Mouse (Mus musculus) ES-Bruce4 (cell line): ENCODE measurements at regions not wholly inside any gene's neighbourhood (a gene's known extent, or its start where the extent isn't known, plus 50 kb on each side); places are given as distances from the start of the nearest gene placed in this dataset.

Source experiments
- H3K27ac ChIP-seq: 2 replicates; pipeline ENCODE4 v1.5.1; 2012; ENCODE audit warnings: low read length, inconsistent platforms; ENCODE audit not compliant: insufficient read depth
- H3K27me3 ChIP-seq: 2 replicates; pipeline ENCODE4 v1.6.1; 2012; ENCODE audit warnings: mild to moderate bottlenecking, low read length, inconsistent platforms; ENCODE audit not compliant: control insufficient read depth, poor library complexity, insufficient read depth, severe bottlenecking
- H3K36me3 ChIP-seq: 2 replicates; pipeline ENCODE4 v1.6.1; 2012; ENCODE audit warnings: inconsistent platforms, mild to moderate bottlenecking, low read length, moderate library complexity; ENCODE audit not compliant: control insufficient read depth, poor library complexity, insufficient read depth, severe bottlenecking
- H3K4me1 ChIP-seq: one replicate; pipeline ENCODE4 v1.8.1; 2011; ENCODE audit warnings: low read length; ENCODE audit not compliant: control insufficient read depth, insufficient read depth
- H3K4me3 ChIP-seq: 2 replicates; pipeline ENCODE4 v1.5.1; 2011; ENCODE audit warnings: low read depth, mild to moderate bottlenecking, low read length
- H3K9ac ChIP-seq: 2 replicates; pipeline ENCODE4 v1.6.1; 2012; ENCODE audit warnings: low read depth, mild to moderate bottlenecking, inconsistent platforms; ENCODE audit not compliant: poor library complexity, severe bottlenecking
- H3K9me3 ChIP-seq: replicated peaks from 2 replicates; pipeline ENCODE4 v1.6.1; 2012; ENCODE audit warnings: mild to moderate bottlenecking, low read length, inconsistent platforms; ENCODE audit not compliant: control insufficient read depth, poor library complexity, insufficient read depth, severe bottlenecking
- CTCF ChIP-seq: IDR thresholded peaks from one replicate; pipeline ENCODE4 v1.8.1; 2011; ENCODE audit warnings: low read depth, low read length
- EP300 ChIP-seq: IDR thresholded peaks from 2 replicates; pipeline ENCODE4 v1.6.1; 2011; ENCODE audit warnings: low read depth, low read length; ENCODE audit not compliant: insufficient read depth
- POLR2A ChIP-seq: IDR thresholded peaks from one replicate; pipeline ENCODE4 v1.8.1; 2011; ENCODE audit warnings: low read length; ENCODE audit not compliant: insufficient read depth

- Histone ChIP-seq H3K9ac (no peak overlapping the region), H3K27me3 (no peaks in the 10 kb centered on the region), H3K9me3 (no peaks in the 10 kb centered on the region), H3K4me3 (no peak overlapping the region), H3K4me1 (no peaks in the 10 kb centered on the region), H3K36me3 (no peaks in the 10 kb centered on the region), H3K27ac (no peak overlapping the region)
- no peak for TF ChIP-seq POLR2A
- TF ChIP-seq EP300 = no peak
- no peak for TF ChIP-seq CTCF
These were observed 272.4 kb upstream of the BB014433 start for GRCm38 (mm10) chr8:15318082-15318816.

DNA sequence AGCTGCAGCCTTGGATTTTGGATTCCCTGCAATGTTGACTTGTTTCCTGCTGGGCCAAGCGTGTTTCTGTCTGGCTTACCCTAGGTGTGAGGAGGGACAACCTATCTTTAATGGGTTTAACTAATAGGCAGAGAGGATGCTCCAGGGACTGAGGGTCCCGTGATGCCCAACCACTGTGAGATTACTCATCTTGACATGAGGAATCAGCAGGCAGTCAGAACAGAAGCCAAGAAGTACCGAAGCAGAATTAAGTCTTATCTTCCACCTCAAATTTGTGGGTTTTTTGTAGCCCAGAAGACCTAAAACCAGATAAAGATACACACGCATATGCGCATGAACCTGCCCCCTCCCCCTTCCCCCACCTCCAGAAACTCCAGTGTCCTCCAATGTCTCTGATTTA is 267.6 kb upstream of the BB014433 start:
- Histone ChIP-seq H3K9ac (no peak overlapping the region), H3K9me3 (no peaks in the 10 kb centered on the region), H3K4me1 (no peaks in the 10 kb centered on the region), H3K27me3 (no peaks in the 10 kb centered on the region), H3K27ac (no peak overlapping the region), H3K36me3 (no peaks in the 10 kb centered on the region), H3K4me3 (no peak overlapping the region)
- TF ChIP-seq CTCF = no peak
- no peak for TF ChIP-seq POLR2A
- TF ChIP-seq EP300 = no peak

GRCm38 (mm10) chr8:15311509-15311908 is 265.6 kb upstream of the BB014433 start:
- Histone ChIP-seq H3K27me3 (no peaks in the 10 kb centered on the region), H3K36me3 (no peaks in the 10 kb centered on the region), H3K4me3 (no peak overlapping the region), H3K4me1 (no peaks in the 10 kb centered on the region), H3K27ac (no peak overlapping the region), H3K9ac (no peak overlapping the region), H3K9me3 (no peaks in the 10 kb centered on the region)
- TF ChIP-seq EP300 (no peak), POLR2A (no peak), CTCF (no peak)

DNA sequence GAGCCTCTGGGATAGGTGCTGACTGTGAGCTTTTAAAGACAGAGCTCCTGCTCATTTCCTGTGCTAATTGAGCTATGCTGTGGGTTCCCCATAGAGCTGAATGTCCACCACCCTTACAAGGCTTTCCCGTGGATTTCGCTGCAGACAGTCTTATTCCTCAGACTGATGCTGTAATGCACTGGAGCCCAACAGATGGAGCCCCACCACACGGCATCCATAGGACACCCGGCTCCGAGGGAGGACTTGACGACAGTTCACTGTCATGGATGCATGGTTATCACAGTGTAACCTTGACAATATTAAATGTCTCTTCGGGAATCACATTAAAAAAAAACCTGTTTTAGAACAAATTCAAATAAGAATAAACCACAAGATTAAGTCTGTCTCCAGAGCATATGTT is 265.2 kb upstream of the BB014433 start:
- no peak overlapping the region for H3K27ac ChIP-seq
- no peaks in the 10 kb centered on the region for H3K9me3 ChIP-seq
- H3K4me3 ChIP-seq = no peak overlapping the region
- H3K27me3 ChIP-seq = no peaks in the 10 kb centered on the region
- no peak for TF ChIP-seq EP300
- TF ChIP-seq POLR2A = no peak
- no peaks in the 10 kb centered on the region for H3K4me1 ChIP-seq
- no peak overlapping the region for H3K9ac ChIP-seq
- no peaks in the 10 kb centered on the region for H3K36me3 ChIP-seq

GRCm38 (mm10) chr8:15304143-15304677 is 258.3 kb upstream of the BB014433 start:
- no peak overlapping the region for H3K4me3 ChIP-seq
- 0 out of 2 replicates have a peak, but pooled peaks cover 2% of the 10 kb centered on the region for H3K9me3 ChIP-seq
- H3K36me3 ChIP-seq = no peaks in the 10 kb centered on the region
- no peak for TF ChIP-seq CTCF
- no peak for TF ChIP-seq POLR2A
- no peak for TF ChIP-seq EP300
- no peak overlapping the region for H3K27ac ChIP-seq
- no peaks in the 10 kb centered on the region for H3K4me1 ChIP-seq
- no peaks in the 10 kb centered on the region for H3K27me3 ChIP-seq
- no peak overlapping the region for H3K9ac ChIP-seq

DNA sequence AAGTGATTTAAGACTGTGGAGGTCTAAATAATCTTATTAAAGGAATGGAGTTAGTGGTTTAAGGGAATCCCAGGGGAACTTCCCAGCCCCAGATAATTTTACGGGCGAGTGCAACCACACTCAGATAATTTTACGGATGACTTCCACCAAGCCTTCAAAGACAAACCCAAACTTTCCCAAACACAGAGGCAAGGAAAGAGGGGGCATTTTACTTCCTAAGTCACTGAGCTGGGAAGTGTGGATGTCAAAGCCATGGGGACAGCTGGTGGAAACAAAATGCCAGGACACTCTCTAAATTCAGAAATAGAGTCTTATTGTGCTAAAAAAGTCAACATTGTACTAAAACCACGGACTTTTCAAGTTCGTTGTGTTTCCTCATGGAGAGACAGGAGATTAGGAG is 227.9 kb upstream of the BB014433 start:
- H3K4me1 ChIP-seq = no peaks in the 10 kb centered on the region
- TF ChIP-seq POLR2A (no peak), CTCF (no peak), EP300 (no peak)
- H3K36me3 ChIP-seq = no peaks in the 10 kb centered on the region
- H3K9me3 ChIP-seq = 0 out of 2 replicates have a peak, but pooled peaks cover under 1% of the 10 kb centered on the region
- no peak overlapping the region for H3K27ac ChIP-seq
- H3K9ac ChIP-seq = no peak overlapping the region
- H3K4me3 ChIP-seq = no peak overlapping the region
- H3K27me3 ChIP-seq = 0 out of 2 replicates have a peak, but pooled peaks cover 3% of the 10 kb centered on the region
